Comparison of ENCODE assay signal across 20 mouse cellular contexts in genomic region chr14:104208855-104209254, GRCm38 (mm10).
A peak's percentile ranks its signal among the peaks of the same experiment; 100 is the strongest.
DNase-seq lines count a peak whose midpoint lies in the region; ATAC-seq and TF ChIP-seq lines count a peak whose summit lies in the region.
"Had no signal": no experiment of that assay in that cellular context is flagged by ENCODE, and none has a peak within 500 bp of the region (broad histone marks: within the 10 kb centered on the region; RNA-seq: fewer than 3 reads in every experiment).

No protein-coding gene starts in this region.

- no peak overlapping the region for H3K4me3 ChIP-seq in heart, embryonic 12.5 days
- H3K4me3 ChIP-seq in kidney, embryonic 15.5 days (replicated peaks) = no peak overlapping the region
- H3K4me3 ChIP-seq in kidney, adult 2 months (ENCODE audit: insufficient read depth, low read depth, low read length) = no peak overlapping the region
- no peak overlapping the region for H3K4me3 ChIP-seq in lung, embryonic 15.5 days
- no peak overlapping the region for H3K4me3 ChIP-seq in lung, adult 2 months (replicated peaks; ENCODE audit: extremely low read depth, low read depth, low read length)
- no peak overlapping the region for H3K4me3 ChIP-seq in forebrain, embryonic 16.5 days (replicated peaks; ENCODE audit: low read length)
- H3K4me3 ChIP-seq: forebrain, embryonic 12.5 days; hindbrain, embryonic 13.5 days; limb, embryonic 12.5 days; liver, embryonic 12.5 days; midbrain, embryonic 10.5 days had no signal

- H3K9ac ChIP-seq in heart, embryonic 12.5 days = no peak overlapping the region
- H3K9ac ChIP-seq in kidney, embryonic 15.5 days = no peak overlapping the region
- H3K9ac ChIP-seq in lung, embryonic 15.5 days = no peak overlapping the region
- H3K9ac ChIP-seq in forebrain, embryonic 16.5 days (replicated peaks; ENCODE audit: low read depth, low read length) = no peak overlapping the region
- H3K9ac ChIP-seq: forebrain, embryonic 12.5 days; hindbrain, embryonic 13.5 days; limb, embryonic 12.5 days; liver, embryonic 12.5 days had no signal

- H3K9me3 ChIP-seq in heart, embryonic 12.5 days (replicated peaks) = no peaks in the 10 kb centered on the region
- no peaks in the 10 kb centered on the region for H3K9me3 ChIP-seq in kidney, embryonic 15.5 days (replicated peaks)
- no peaks in the 10 kb centered on the region for H3K9me3 ChIP-seq in lung, embryonic 15.5 days
- no peaks in the 10 kb centered on the region for H3K9me3 ChIP-seq in forebrain, embryonic 16.5 days (ENCODE audit: control insufficient read depth, low read length)
- H3K9me3 ChIP-seq: forebrain, embryonic 12.5 days; hindbrain, embryonic 13.5 days; limb, embryonic 12.5 days; liver, embryonic 12.5 days; midbrain, embryonic 10.5 days had no signal

- WGBS in heart, embryonic 12.5 days = 62% methylated on average over 4 of the region's 4 CpGs
- WGBS in kidney, embryonic 15.5 days = 54% methylated on average over 4 of the region's 4 CpGs
- 44% methylated on average over 4 of the region's 4 CpGs for WGBS in kidney, adult 2 months
- 49% methylated on average over 4 of the region's 4 CpGs for WGBS in lung, embryonic 15.5 days
- 63% methylated on average over 4 of the region's 4 CpGs for WGBS in lung, adult 2 months
- WGBS in forebrain, embryonic 16.5 days = 87% methylated on average over 4 of the region's 4 CpGs

- H3K4me1 ChIP-seq in heart, embryonic 12.5 days (replicated peaks) = no peaks in the 10 kb centered on the region
- H3K4me1 ChIP-seq in kidney, embryonic 15.5 days = peaks cover 6% of the 10 kb centered on the region; the same call in 1 of the 2 replicates
- no peaks in the 10 kb centered on the region for H3K4me1 ChIP-seq in kidney, adult 2 months (ENCODE audit: control insufficient read depth, insufficient read depth, low read length)
- H3K4me1 ChIP-seq in lung, embryonic 15.5 days = no peaks in the 10 kb centered on the region
- H3K4me1 ChIP-seq in lung, adult 2 months (ENCODE audit: control insufficient read depth, insufficient read depth, low read length) = no peaks in the 10 kb centered on the region
- no peaks in the 10 kb centered on the region; the same call in 1 of the 2 replicates for H3K4me1 ChIP-seq in forebrain, embryonic 16.5 days (replicated peaks; ENCODE audit: control insufficient read depth, insufficient read depth, low read length)
- H3K4me1 ChIP-seq: forebrain, embryonic 12.5 days; hindbrain, embryonic 13.5 days; limb, embryonic 12.5 days; liver, embryonic 12.5 days; midbrain, embryonic 10.5 days had no signal

- H3K27ac ChIP-seq in heart, embryonic 12.5 days (ENCODE audit: poor library complexity, severe bottlenecking) = no peak overlapping the region
- H3K27ac ChIP-seq in kidney, embryonic 15.5 days = 0 out of 2 replicates have a peak overlapping the region, but pooled peaks have one; percentile 32
- no peak overlapping the region for H3K27ac ChIP-seq in kidney, adult 2 months (ENCODE audit: insufficient read depth, low read depth, low read length)
- H3K27ac ChIP-seq in lung, embryonic 15.5 days = no peak overlapping the region
- no peak overlapping the region for H3K27ac ChIP-seq in forebrain, embryonic 16.5 days (ENCODE audit: low read length)
- H3K27ac ChIP-seq: forebrain, embryonic 12.5 days; hindbrain, embryonic 13.5 days; limb, embryonic 12.5 days; liver, embryonic 12.5 days; macrophage; midbrain, embryonic 10.5 days had no signal

- TF ChIP-seq CTCF in kidney, adult 2 months (conservative IDR thresholded peaks at IDR 0.05; ENCODE audit: insufficient read depth, insufficient read length, low read depth, low read length) = no peak
- no peak for TF ChIP-seq CTCF in lung, adult 2 months (IDR thresholded peaks at IDR 0.05; ENCODE audit: insufficient read depth, low read length)

- ATAC-seq in heart, embryonic 12.5 days (ENCODE audit: insufficient number of reproducible peaks, low FRiP score) = no peak
- peak; percentile 73 for ATAC-seq in kidney, embryonic 15.5 days (replicated peaks; ENCODE audit: low FRiP score)
- peak; percentile 55; the same call in 1 of the 2 replicates for ATAC-seq in lung, embryonic 15.5 days (ENCODE audit: borderline replicate concordance, extremely low read depth, low FRiP score, low TSS enrichment)
- ATAC-seq in forebrain, embryonic 16.5 days = no peak
- ATAC-seq: liver, embryonic 12.5 days had no signal

- TF ChIP-seq POLR2A in kidney, adult 2 months (IDR thresholded peaks at IDR 0.05; ENCODE audit: low read depth, low read length) = no peak
- TF ChIP-seq POLR2A in lung, adult 2 months (IDR thresholded peaks at IDR 0.05; ENCODE audit: borderline replicate concordance, extremely low read depth, low read depth, low read length) = no peak

- peak; percentile 1 to 2 for DNase-seq in heart, adult 18-20 months
- DNase-seq in kidney, adult 2 months = no peak
- DNase-seq in lung, adult 2 months = no peak
- DNase-seq in lung, postnatal 14 days = peak; percentile 8
- DNase-seq: adrenal gland, postnatal 25 days; cerebellum, adult 11 months; gastrocnemius, postnatal 10 days; right cerebral cortex, adult 18-20 months; thymus, postnatal 36 days had no signal

- H3K4me2 ChIP-seq in heart, embryonic 12.5 days = no peak overlapping the region
- H3K4me2 ChIP-seq in kidney, embryonic 15.5 days = no peak overlapping the region
- no peak overlapping the region for H3K4me2 ChIP-seq in lung, embryonic 15.5 days
- H3K4me2 ChIP-seq in forebrain, embryonic 16.5 days (ENCODE audit: low read length) = no peak overlapping the region
- H3K4me2 ChIP-seq: forebrain, embryonic 12.5 days; hindbrain, embryonic 13.5 days; limb, embryonic 12.5 days; liver, embryonic 12.5 days had no signal

- no peaks in the 10 kb centered on the region for H3K27me3 ChIP-seq in heart, embryonic 12.5 days (replicated peaks)
- H3K27me3 ChIP-seq in kidney, embryonic 15.5 days = no peaks in the 10 kb centered on the region
- no peaks in the 10 kb centered on the region for H3K27me3 ChIP-seq in kidney, adult 2 months (replicated peaks; ENCODE audit: control insufficient read depth, insufficient read depth, low read length)
- no peaks in the 10 kb centered on the region for H3K27me3 ChIP-seq in lung, embryonic 15.5 days
- no peaks in the 10 kb centered on the region for H3K27me3 ChIP-seq in forebrain, embryonic 16.5 days (replicated peaks; ENCODE audit: control insufficient read depth, insufficient read depth, low read length)
- H3K27me3 ChIP-seq: CH12.LX; forebrain, embryonic 12.5 days; hindbrain, embryonic 13.5 days; limb, embryonic 12.5 days; liver, embryonic 12.5 days had no signal

- no peaks in the 10 kb centered on the region for H3K36me3 ChIP-seq in heart, embryonic 12.5 days
- no peaks in the 10 kb centered on the region for H3K36me3 ChIP-seq in kidney, embryonic 15.5 days
- H3K36me3 ChIP-seq in kidney, adult 2 months (ENCODE audit: control insufficient read depth, insufficient read depth, low read length) = no peaks in the 10 kb centered on the region
- no peaks in the 10 kb centered on the region for H3K36me3 ChIP-seq in lung, embryonic 15.5 days
- no peaks in the 10 kb centered on the region for H3K36me3 ChIP-seq in forebrain, embryonic 16.5 days (ENCODE audit: control insufficient read depth, insufficient read depth)
- H3K36me3 ChIP-seq: forebrain, embryonic 12.5 days; hindbrain, embryonic 13.5 days; limb, embryonic 12.5 days; liver, embryonic 12.5 days; midbrain, embryonic 10.5 days had no signal

Comparison
In these comparisons a context has a peak if more than half of its experiments do, and no peak if none do; other contexts are left out.
1. DNase-seq: peak in heart, adult 18-20 months (2 of 2) and lung, postnatal 14 days (single experiment); none in kidney, adult 2 months (single experiment) and lung, adult 2 months (single experiment).
2. ATAC-seq: peak in kidney, embryonic 15.5 days (single experiment) and lung, embryonic 15.5 days (single experiment); none in heart, embryonic 12.5 days (single experiment) and forebrain, embryonic 16.5 days (single experiment).